Mouse (Mus musculus) hindbrain, embryonic 10.5 days (tissue): ENCODE results near the gene Phf11c. TPM values are rescaled to one million over a fixed set of nuclear protein-coding genes. Genes with fewer than 3 reads are reported as not detected.
A peak's percentile ranks its signal among the peaks of the same experiment; 100 is the strongest.
"Not testable (repeated sequence)": the region's sequence is repeated elsewhere in the genome, so short reads cannot be mapped to it uniquely, and the experiment has no call there.

Experiments
- DNase-seq: peaks from one replicate; pipeline ENCODE4 v3.0.0-alpha.2; 2017; ENCODE audit warnings: low spot score
- H3K27ac ChIP-seq: fragments of 300-500 bp; sonication (generic); 2 replicates; pipeline ENCODE4 v1.5.1; 2016; ENCODE audit warnings: mild to moderate bottlenecking, moderate library complexity
- H3K27me3 ChIP-seq: fragments of 300-500 bp; sonication (generic); 2 replicates; pipeline ENCODE4 v1.6.1; 2016; ENCODE audit warnings: mild to moderate bottlenecking; ENCODE audit not compliant: poor library complexity, insufficient read depth, severe bottlenecking
- H3K36me3 ChIP-seq: fragments of 300-500 bp; sonication (generic); 2 replicates; pipeline ENCODE4 v1.6.1; 2016; ENCODE audit warnings: mild to moderate bottlenecking, moderate library complexity
- H3K4me1 ChIP-seq: fragments of 300-500 bp; sonication (generic); replicated peaks from 2 replicates; pipeline ENCODE4 v1.6.1; 2016; ENCODE audit warnings: mild to moderate bottlenecking
- H3K4me3 ChIP-seq: fragments of 300-500 bp; sonication (generic); 2 replicates; pipeline ENCODE4 v1.5.1; 2016; ENCODE audit warnings: mild to moderate bottlenecking, moderate library complexity
- H3K9me3 ChIP-seq: fragments of 300-500 bp; sonication (generic); 2 replicates; pipeline ENCODE4 v1.6.1; 2016; ENCODE audit warnings: mild to moderate bottlenecking, moderate library complexity
- WGBS: fragments of 180-500 bp; shearing (Covaris S2); methylation state at CpG from one replicate; pipeline ENCODE4 v1.1.7; 2016; 5-methylcytosine and 5-hydroxymethylcytosine counted together
- polyA plus RNA-seq: library from polyadenylated mRNA; unstranded; fragments of >200 nt; fragmentation: Nextera tagmentation; extraction: Ambion mirVana; gene quantifications from 2 replicates; pipeline ENCODE4 v1.2.1, GENCODE M21; 2016

Gene Phf11c
- 0.42 and 0.46 TPM in 2 replicates for polyA plus RNA-seq

GRCm38 (mm10) chr14:59395281-59395680, at the start of gene Phf11c:
Phf11c (minus strand) TSS chr14:59395381.
- H3K9me3 ChIP-seq, result no peaks in the 10 kb centered on the region
- H3K4me3 ChIP-seq, result no peak within 1 kb of the TSS
- DNase-seq, result no peak
- peaks cover 3% of the 10 kb centered on the region; the same call in 1 of the 2 replicates for H3K36me3 ChIP-seq
- no peaks in the 10 kb centered on the region for H3K27me3 ChIP-seq
- H3K27ac ChIP-seq, result no peak within 1 kb of the TSS
- WGBS, result 93% methylated on average over 3 of the region's 3 CpGs
- H3K4me1 ChIP-seq, result no peaks in the 10 kb centered on the region

GRCm38 (mm10) chr14:59441472-59441805, 46.3 kb upstream of the Phf11c start:
- Histone ChIP-seq H3K4me3 (peak overlapping the region; percentile 92), H3K9me3 (no peaks in the 10 kb centered on the region), H3K27ac (peak overlapping the region; percentile 92), H3K36me3 (0 out of 2 replicates have a peak, but pooled peaks cover 3% of the 10 kb centered on the region), H3K27me3 (no peaks in the 10 kb centered on the region), H3K4me1 (peaks cover 14% of the 10 kb centered on the region)
- DNase-seq, result no peak
- 16% methylated on average over 6 of the region's 6 CpGs for whole genome bisulfite sequencing

DNA sequence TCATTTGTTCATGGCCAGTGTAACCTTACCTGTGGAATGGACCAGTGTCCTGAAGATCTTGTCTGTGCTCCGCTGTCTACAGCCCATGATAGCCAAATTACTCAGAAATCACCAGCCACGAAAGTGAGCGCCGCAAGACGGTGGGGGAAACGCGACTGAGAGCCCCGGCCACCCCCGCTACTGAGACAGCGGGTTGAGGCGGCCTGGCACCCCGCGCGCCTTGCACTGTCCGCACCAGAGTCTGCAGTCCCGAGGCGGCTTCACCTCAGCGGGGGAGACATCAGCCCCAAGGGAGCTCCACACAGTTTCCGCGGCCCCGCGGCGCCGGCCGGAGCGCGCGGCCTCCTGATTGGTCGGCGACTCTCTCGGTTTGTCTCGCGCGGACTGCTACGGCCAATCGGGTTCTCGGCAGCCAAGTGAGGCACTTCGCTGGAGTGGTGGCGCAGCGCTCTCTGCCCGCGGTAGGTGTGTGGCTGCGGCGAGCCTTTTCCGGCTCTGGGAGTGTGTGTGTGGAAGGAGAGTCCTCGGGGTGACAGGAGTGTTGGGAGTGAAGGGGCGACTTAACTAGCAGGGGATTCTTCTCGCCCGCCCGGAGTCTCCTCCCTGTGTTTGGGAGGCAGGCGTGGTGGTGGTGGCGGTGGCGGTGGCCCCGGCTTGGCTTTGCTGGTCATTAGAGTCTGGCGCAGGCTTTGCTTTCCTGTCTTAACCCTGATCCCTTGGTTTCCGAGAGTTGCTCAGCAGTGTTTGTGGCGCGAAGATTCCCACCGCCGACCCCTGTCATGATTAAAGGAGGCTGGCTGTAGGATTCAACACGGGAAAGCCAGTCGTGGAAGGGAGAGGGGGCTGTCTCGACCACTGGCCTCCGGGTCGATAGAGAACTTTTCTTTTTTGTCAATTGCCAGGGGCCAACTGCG, 45.6 kb upstream of the Phf11c start, which contains the start of the genes Setdb2 and Cab39l:
Setdb2 (minus strand) TSS at position 327 of the 914 bp plus-strand sequence.
Cab39l (plus strand) TSS at position 415 of the 914 bp plus-strand sequence.
- 0 out of 2 replicates have a peak, but pooled peaks cover 3% of the 10 kb centered on the region for H3K36me3 ChIP-seq
- no peaks in the 10 kb centered on the region for H3K27me3 ChIP-seq
- WGBS, result under 1% methylated on average over 66 of the region's 66 CpGs
- H3K27ac ChIP-seq, result peak within 1 kb of the TSS; percentile 92
- H3K9me3 ChIP-seq, result no peaks in the 10 kb centered on the region
- H3K4me1 ChIP-seq, result peaks cover 14% of the 10 kb centered on the region
- peak; percentile 93 for DNase-seq
- peak within 1 kb of the TSS; percentile 92 for H3K4me3 ChIP-seq

DNA sequence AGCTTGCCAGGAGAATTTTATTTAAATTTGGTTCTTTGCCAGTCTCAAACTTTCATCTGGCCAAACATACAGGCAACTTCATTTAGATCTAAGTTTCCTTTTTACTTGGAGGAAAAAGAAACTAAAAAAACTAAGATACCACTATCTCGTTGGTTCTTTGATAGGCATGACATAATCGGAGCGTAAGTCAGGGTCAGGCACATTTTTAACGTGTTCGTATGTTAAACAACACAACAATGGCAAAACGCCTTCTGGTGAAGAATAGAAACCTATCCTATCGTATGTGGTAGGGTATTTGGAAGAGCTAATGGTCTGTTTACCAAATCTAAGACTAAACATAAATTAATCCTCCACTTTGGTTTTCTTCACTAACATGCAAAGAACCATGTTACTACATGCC, 44.9 kb upstream of the Phf11c start:
- H3K4me3 ChIP-seq, result peak overlapping the region; percentile 92
- H3K27ac ChIP-seq, result peak overlapping the region; percentile 92
- H3K9me3 ChIP-seq, result no peaks in the 10 kb centered on the region
- DNase-seq, result no peak
- no peaks in the 10 kb centered on the region for H3K27me3 ChIP-seq
- H3K4me1 ChIP-seq, result peaks cover 14% of the 10 kb centered on the region
- H3K36me3 ChIP-seq, result 0 out of 2 replicates have a peak, but pooled peaks cover 3% of the 10 kb centered on the region
- 25% methylated on average over 7 of the region's 7 CpGs for WGBS

DNA sequence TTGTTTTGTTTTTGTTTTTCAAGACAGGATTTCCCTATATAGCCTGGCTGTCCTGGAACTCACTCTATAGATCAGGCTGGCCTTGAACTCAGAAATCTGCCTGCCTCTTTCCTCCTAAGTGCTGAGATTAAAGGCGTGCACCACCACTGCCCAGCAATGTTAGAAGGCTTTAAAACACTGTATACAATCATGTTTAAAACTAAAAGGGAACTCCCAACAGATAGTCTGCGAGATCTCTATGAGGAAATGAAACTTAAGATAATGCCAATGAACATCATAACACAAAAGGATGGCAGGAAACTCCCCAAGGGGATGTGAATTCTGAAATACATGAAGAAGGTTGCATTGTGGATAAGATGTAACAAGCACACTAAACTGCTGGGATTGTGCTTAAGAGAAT, 43.3 kb upstream of the Phf11c start:
- 91% methylated on average over 2 of the region's 2 CpGs for WGBS
- Histone ChIP-seq H3K36me3 (0 out of 2 replicates have a peak, but pooled peaks cover 3% of the 10 kb centered on the region), H3K4me1 (peaks cover 14% of the 10 kb centered on the region), H3K27me3 (no peaks in the 10 kb centered on the region), H3K27ac (no peak overlapping the region), H3K9me3 (no peaks in the 10 kb centered on the region), H3K4me3 (no peak overlapping the region)
- no peak for DNase-seq

- DNase-seq, result no peak
- Histone ChIP-seq H3K27me3 (no peaks in the 10 kb centered on the region), H3K9me3 (no peaks in the 10 kb centered on the region), H3K4me3 (no peak overlapping the region), H3K27ac (no peak overlapping the region), H3K4me1 (peaks cover 14% of the 10 kb centered on the region), H3K36me3 (0 out of 2 replicates have a peak, but pooled peaks cover 3% of the 10 kb centered on the region)
- WGBS, result 90% methylated on average over 3 of the region's 3 CpGs
Observed at GRCm38 (mm10) chr14:59437398-59437797, 42.2 kb upstream of the Phf11c start.

DNA sequence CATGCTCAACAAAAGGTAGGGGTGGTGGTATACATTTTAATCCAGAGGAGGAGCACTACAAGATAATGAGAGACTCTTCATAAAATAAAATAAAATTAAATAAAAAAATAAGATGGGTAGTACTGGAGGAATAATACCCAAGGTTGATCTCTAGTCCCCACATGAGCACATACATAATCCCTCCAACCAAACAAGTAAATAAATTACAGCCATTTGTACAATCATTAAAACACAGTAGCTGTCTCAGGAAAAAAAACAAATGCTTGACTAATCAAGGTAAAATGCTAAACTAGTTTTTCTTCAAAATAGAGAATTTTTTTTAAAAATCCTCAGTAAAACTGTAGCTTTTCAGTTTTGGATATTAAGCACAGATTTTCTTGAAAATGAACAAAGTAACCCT, 40.0 kb upstream of the Phf11c start:
- no peak overlapping the region for H3K4me3 ChIP-seq
- 0 out of 2 replicates have a peak, but pooled peaks cover 3% of the 10 kb centered on the region for H3K36me3 ChIP-seq
- H3K9me3 ChIP-seq, result no peaks in the 10 kb centered on the region
- DNase-seq, result no peak
- H3K4me1 ChIP-seq, result peaks cover 14% of the 10 kb centered on the region
- H3K27ac ChIP-seq, result no peak overlapping the region
- H3K27me3 ChIP-seq, result no peaks in the 10 kb centered on the region

DNA sequence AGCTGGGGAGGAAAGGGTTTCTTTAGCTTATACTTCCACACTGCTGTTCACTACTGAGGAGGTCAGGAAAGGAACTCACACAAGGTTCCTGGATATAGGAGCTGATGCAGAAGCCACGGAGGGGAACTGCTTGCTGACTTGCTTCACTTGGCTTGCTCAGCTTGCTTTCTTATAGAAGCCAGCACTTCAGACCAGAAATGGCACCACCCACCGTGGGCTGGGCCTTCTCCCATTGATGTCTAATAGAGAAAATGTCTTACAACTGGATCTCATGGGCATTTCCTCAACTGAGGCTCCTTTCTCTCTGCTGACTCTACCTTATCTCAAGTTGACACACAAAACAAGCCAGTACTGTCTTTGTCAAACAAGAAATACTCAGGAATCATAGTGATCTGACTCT, 38.7 kb upstream of the Phf11c start:
- peaks cover 10% of the 10 kb centered on the region; the same call in 1 of the 2 replicates for H3K36me3 ChIP-seq
- no peak for DNase-seq
- no peak overlapping the region for H3K4me3 ChIP-seq
- no peak overlapping the region for H3K27ac ChIP-seq
- H3K4me1 ChIP-seq, result peaks cover under 1% of the 10 kb centered on the region; the same call in 1 of the 2 replicates
- H3K9me3 ChIP-seq, result no peaks in the 10 kb centered on the region
- H3K27me3 ChIP-seq, result no peaks in the 10 kb centered on the region
- 73% methylated on average over 2 of the region's 2 CpGs for WGBS

- H3K9me3 ChIP-seq, result no peaks in the 10 kb centered on the region
- no peak for DNase-seq
- no peak overlapping the region for H3K4me3 ChIP-seq
- no peaks in the 10 kb centered on the region for H3K4me1 ChIP-seq
- WGBS, result 83% methylated on average over 1 of the region's 1 CpGs
- no peaks in the 10 kb centered on the region for H3K27me3 ChIP-seq
- H3K27ac ChIP-seq, result no peak overlapping the region
- H3K36me3 ChIP-seq, result peaks cover 13% of the 10 kb centered on the region; the same call in 1 of the 2 replicates
Observed at GRCm38 (mm10) chr14:59430556-59430955, 35.4 kb upstream of the Phf11c start.

DNA sequence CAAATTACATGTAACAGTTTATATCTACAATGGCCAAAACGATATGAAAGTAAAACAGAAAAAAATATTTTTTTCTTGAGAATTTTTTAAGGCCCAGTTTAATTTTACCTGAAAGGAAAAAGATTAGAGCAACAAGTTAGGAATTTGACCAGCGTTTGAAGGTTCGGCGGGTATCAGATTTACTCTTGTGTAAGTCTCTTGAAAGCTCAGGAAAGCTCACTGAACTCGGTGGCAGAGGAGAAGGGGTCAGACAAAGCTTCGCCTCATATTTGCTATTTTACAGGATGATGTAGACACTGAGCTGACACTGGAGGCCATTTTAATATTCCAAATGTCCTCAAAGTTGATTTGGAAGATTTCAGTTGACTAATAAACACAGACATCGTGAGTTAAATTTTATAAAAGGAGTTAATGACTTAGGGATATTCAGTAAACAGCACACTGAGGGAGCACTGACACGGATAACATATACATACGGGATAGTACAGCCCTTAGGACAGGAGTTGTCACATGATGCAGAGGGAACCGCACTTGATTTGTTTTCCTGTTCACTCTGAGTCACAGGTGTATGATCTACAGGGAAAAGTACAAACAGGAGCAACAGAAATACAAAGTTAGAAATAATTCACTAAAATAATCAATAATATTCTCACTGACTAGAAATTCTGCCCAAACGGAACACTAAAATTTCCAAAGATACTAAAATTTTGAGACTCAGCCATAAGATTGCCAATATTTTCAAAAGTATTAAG, 27.9 kb upstream of the Phf11c start:
- Histone ChIP-seq H3K9me3 (no peaks in the 10 kb centered on the region), H3K27me3 (no peaks in the 10 kb centered on the region), H3K27ac (no peak overlapping the region), H3K36me3 (peaks cover 4% of the 10 kb centered on the region; the same call in 1 of the 2 replicates), H3K4me1 (no peaks in the 10 kb centered on the region), H3K4me3 (no peak overlapping the region)
- DNase-seq, result no peak
- 78% methylated on average over 11 of the region's 11 CpGs for WGBS

- H3K9me3 ChIP-seq, result no peaks in the 10 kb centered on the region
- no peaks in the 10 kb centered on the region for H3K27me3 ChIP-seq
- 88% methylated on average over 4 of the region's 4 CpGs for WGBS
- H3K27ac ChIP-seq, result no peak overlapping the region
- no peaks in the 10 kb centered on the region for H3K4me1 ChIP-seq
- DNase-seq, result no peak
- H3K4me3 ChIP-seq, result no peak overlapping the region
- H3K36me3 ChIP-seq, result peaks cover 36% of the 10 kb centered on the region
Observed at GRCm38 (mm10) chr14:59418171-59418570, 23.0 kb upstream of the Phf11c start.

- not testable (repeated sequence) for H3K9me3 ChIP-seq, H3K27ac ChIP-seq, H3K4me3 ChIP-seq, H3K4me1 ChIP-seq, DNase-seq, H3K27me3 ChIP-seq
- WGBS, result 95% methylated on average over 2 of the region's 2 CpGs
- H3K36me3 ChIP-seq, result peaks cover 52% of the 10 kb centered on the region
Observed at GRCm38 (mm10) chr14:59414979-59415378, 19.8 kb upstream of the Phf11c start.
